Mouse (Mus musculus) liver, postnatal 0 days (tissue): Measurements from ENCODE around the gene Slc30a6.

Experiments
- CTCF ChIP-seq: sonication (generic); IDR thresholded peaks from 2 replicates; pipeline ENCODE4 v1.5.1; 2016; ENCODE audit warnings: antibody characterized with exemption, low read depth
- EP300 ChIP-seq: IDR thresholded peaks from 2 replicates; pipeline ENCODE4 v1.6.1; 2016; ENCODE audit warnings: antibody characterized with exemption, low read depth, mild to moderate bottlenecking

DNA sequence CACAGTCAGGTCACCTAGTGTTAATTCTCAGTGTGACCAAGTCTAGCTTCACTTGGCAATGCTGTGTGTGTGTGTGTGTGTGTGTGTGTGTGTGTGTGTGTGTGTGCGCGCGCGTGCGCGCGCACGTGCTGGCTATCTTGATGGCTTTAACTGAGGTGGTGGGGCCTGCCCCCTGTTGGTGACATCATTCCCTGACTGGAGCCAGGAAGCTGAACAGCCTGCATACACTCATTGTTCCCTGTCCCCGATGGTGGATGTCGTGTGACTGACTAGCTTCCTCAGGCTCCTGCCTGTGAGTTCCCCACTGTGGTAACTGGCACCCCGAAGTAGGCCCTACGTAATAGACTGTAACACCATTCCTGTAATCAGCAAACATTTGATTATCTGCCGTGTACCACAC, 36.1 kb downstream of the Slc30a6 start:
- TF ChIP-seq EP300 = no peak
- peak; percentile 38 for TF ChIP-seq CTCF
